Mouse (Mus musculus) erythroblast, embryonic 14.5 days (primary cell): Measurements from ENCODE around the gene Casq1.

Experiments used
- GATA1 ChIP-seq: IDR thresholded peaks from 2 replicates; pipeline ENCODE4 v1.6.1; 2012; ENCODE audit warnings: low read length, inconsistent platforms, mixed read lengths
- TAL1 ChIP-seq: IDR thresholded peaks from 3 replicates; pipeline ENCODE4 v1.6.1; 2012; ENCODE audit warnings: low read length, inconsistent platforms, mixed read lengths

GRCm38 (mm10) chr1:172247679-172248078 lies 28.0 kb upstream of the Casq1 start:
- TF ChIP-seq TAL1 (no peak), GATA1 (no peak)
